Mouse (Mus musculus) liver, embryonic 14.5 days (tissue): ENCODE measurements around the gene Adh4.

ENCODE experiments used
- CTCF ChIP-seq: IDR thresholded peaks from 2 replicates; pipeline ENCODE4 v1.5.1; 2016; ENCODE audit warnings: antibody characterized with exemption, low read depth, control low read depth
- EP300 ChIP-seq: IDR thresholded peaks from 2 replicates; pipeline ENCODE4 v1.6.1; 2016; ENCODE audit warnings: antibody characterized with exemption, low read depth

GRCm38 (mm10) chr3:138452169-138452568 lies 36.9 kb downstream of the Adh4 start:
- TF ChIP-seq EP300, result no peak
- no peak for TF ChIP-seq CTCF
